Mouse (Mus musculus) limb, embryonic 14.5 days (tissue): ENCODE measurements at regions not wholly inside any gene's neighbourhood (a gene's known extent, or its start where the extent isn't known, plus 50 kb on each side); places are given as distances from the start of the nearest gene placed in this dataset.

Source experiments
- ATAC-seq: fragments of 200-750 bp; cut with Nextera tagmentation; 2 replicates; pipeline ENCODE4 v1.8.0; 2017; ENCODE audit warnings: low read depth, moderate number of reproducible peaks, moderate TSS enrichment; ENCODE audit not compliant: low FRiP score
- DNase-seq: peaks from one replicate; pipeline ENCODE4 v3.0.0-alpha.2; 2015; ENCODE audit warnings: low spot score
- H3K27ac ChIP-seq: fragments of 300-500 bp; sonication (generic); replicated peaks from 2 replicates; pipeline ENCODE4 v1.5.1; 2014; ENCODE audit warnings: low read depth, mild to moderate bottlenecking, low read length, moderate library complexity, mixed read lengths
- H3K27me3 ChIP-seq: fragments of 300-500 bp; sonication (generic); 2 replicates; pipeline ENCODE4 v1.6.1; 2014; ENCODE audit warnings: low read length, mixed read lengths; ENCODE audit not compliant: control insufficient read depth, insufficient read depth
- H3K36me3 ChIP-seq: fragments of 300-500 bp; sonication (generic); 2 replicates; pipeline ENCODE4 v1.6.1; 2014; ENCODE audit warnings: mild to moderate bottlenecking, low read length, moderate library complexity, mixed read lengths; ENCODE audit not compliant: control insufficient read depth, insufficient read depth
- H3K4me1 ChIP-seq: fragments of 300-500 bp; sonication (generic); 2 replicates; pipeline ENCODE4 v1.6.1; 2014; ENCODE audit warnings: antibody characterized with exemption, low read length, mixed read lengths; ENCODE audit not compliant: control insufficient read depth, insufficient read depth
- H3K4me2 ChIP-seq: fragments of 300-500 bp; sonication (generic); replicated peaks from 2 replicates; pipeline ENCODE4 v1.6.1; 2014; ENCODE audit warnings: low read depth, mild to moderate bottlenecking, low read length, moderate library complexity; ENCODE audit not compliant: severe bottlenecking
- H3K4me3 ChIP-seq: fragments of 300-500 bp; sonication (generic); replicated peaks from 2 replicates; pipeline ENCODE4 v1.5.1; 2014; ENCODE audit warnings: low read length
- H3K9ac ChIP-seq: fragments of 300-500 bp; sonication (generic); 2 replicates; pipeline ENCODE4 v1.6.1; 2014; ENCODE audit warnings: mild to moderate bottlenecking, low read depth, low read length, moderate library complexity; ENCODE audit not compliant: severe bottlenecking
- H3K9me3 ChIP-seq: fragments of 300-500 bp; sonication (generic); 2 replicates; pipeline ENCODE4 v1.6.1; 2016; ENCODE audit warnings: low read length; ENCODE audit not compliant: control insufficient read depth
- POLR2A ChIP-seq: fragments of 200-500 bp; IDR thresholded peaks from 2 replicates; pipeline ENCODE4 v1.8.0; 2012; ENCODE audit warnings: inconsistent platforms, mild to moderate bottlenecking, moderate library complexity, borderline replicate concordance; ENCODE audit not compliant: insufficient read depth, insufficient read length; ENCODE audit errors: extremely low read depth
- WGBS: fragments of 180-500 bp; shearing (Covaris S2); extraction: QIAGEN DNeasy Blood & Tissue Kit; methylation state at CpG from one replicate; pipeline ENCODE4 v1.1.7; 2014; 5-methylcytosine and 5-hydroxymethylcytosine counted together

DNA sequence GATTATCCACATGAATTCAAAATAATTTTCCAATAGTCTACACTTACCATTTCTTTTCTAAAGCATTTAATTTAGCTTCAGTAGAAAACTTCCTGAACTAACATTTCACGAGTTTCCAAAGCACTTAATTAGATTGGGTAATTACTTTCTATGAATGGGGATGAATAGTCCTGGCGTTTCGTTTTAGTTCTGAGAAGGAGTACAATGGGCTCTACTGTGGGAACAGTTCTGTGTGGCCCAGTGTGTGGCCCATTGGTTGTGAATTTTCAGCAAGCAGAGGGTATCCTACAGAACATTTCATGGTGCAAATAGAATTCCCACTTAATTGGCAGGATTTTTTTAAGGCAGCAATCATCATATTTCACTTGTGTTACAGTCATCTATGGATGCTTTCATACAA is 95.5 kb downstream of the 1700017N19Rik start:
- Histone ChIP-seq H3K9ac (no peak overlapping the region), H3K4me1 (no peaks in the 10 kb centered on the region), H3K36me3 (no peaks in the 10 kb centered on the region), H3K4me3 (no peak overlapping the region), H3K4me2 (no peak overlapping the region), H3K27ac (no peak overlapping the region), H3K27me3 (no peaks in the 10 kb centered on the region), H3K9me3 (no peaks in the 10 kb centered on the region)
- WGBS, result 50% methylated on average over 3 of the region's 3 CpGs
- DNase-seq, result no peak
- TF ChIP-seq POLR2A, result no peak
- no peak for ATAC-seq

DNA sequence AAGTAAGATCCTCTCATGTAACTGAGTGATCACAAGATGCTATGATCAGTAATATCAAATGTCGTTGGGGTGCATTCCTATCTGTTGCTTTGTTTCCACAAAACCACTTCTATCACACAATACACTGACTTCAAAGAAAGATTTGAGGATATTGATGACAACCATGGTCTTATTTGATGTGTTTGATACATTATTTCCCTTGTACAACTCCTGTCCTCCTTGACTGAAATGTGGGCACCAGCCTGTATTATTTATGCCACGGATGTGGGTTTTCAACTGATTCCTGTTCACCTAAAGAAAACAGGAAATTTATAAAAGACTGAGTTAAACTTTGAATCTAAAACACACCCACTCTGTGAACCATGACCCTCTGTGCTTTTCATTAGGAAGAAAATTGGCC is 105.7 kb downstream of the 1700017N19Rik start:
- no peaks in the 10 kb centered on the region for H3K4me1 ChIP-seq
- no peak overlapping the region for H3K4me2 ChIP-seq
- H3K9ac ChIP-seq, result no peak overlapping the region
- ATAC-seq (no peak), DNase-seq (no peak)
- no peaks in the 10 kb centered on the region for H3K36me3 ChIP-seq
- no peak for TF ChIP-seq POLR2A
- H3K4me3 ChIP-seq, result no peak overlapping the region
- H3K27me3 ChIP-seq, result no peaks in the 10 kb centered on the region
- H3K27ac ChIP-seq, result no peak overlapping the region
- no peaks in the 10 kb centered on the region for H3K9me3 ChIP-seq
- 75% methylated on average over 2 of the region's 2 CpGs for WGBS

DNA sequence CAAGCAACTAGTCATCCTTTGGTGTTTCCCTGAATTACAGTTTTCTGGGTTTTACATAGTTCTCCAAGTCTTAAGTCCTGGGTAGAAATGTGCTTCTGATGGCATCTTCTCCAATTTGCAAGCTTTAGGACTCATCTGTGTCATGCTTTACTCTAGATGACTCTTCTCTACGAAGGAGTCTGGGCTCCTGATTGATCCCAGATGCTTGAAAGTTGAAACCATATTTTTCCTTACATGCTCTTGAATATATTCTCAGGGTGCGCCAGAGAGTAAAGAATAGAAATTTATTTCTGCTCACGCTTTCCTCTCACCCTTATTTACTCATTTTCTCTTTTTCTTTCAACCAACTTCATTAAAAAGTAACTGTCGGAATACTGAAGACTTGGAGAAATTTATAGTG is 108.9 kb downstream of the 1700017N19Rik start:
- H3K4me3 ChIP-seq, result no peak overlapping the region
- H3K4me1 ChIP-seq, result no peaks in the 10 kb centered on the region
- no peaks in the 10 kb centered on the region for H3K36me3 ChIP-seq
- 43% methylated on average over 4 of the region's 4 CpGs for WGBS
- TF ChIP-seq POLR2A, result no peak
- H3K27ac ChIP-seq, result no peak overlapping the region
- no peak overlapping the region for H3K9ac ChIP-seq
- no peaks in the 10 kb centered on the region for H3K9me3 ChIP-seq
- H3K4me2 ChIP-seq, result no peak overlapping the region
- H3K27me3 ChIP-seq, result no peaks in the 10 kb centered on the region
- DNase-seq, result peak; percentile 45
- no peak for ATAC-seq

DNA sequence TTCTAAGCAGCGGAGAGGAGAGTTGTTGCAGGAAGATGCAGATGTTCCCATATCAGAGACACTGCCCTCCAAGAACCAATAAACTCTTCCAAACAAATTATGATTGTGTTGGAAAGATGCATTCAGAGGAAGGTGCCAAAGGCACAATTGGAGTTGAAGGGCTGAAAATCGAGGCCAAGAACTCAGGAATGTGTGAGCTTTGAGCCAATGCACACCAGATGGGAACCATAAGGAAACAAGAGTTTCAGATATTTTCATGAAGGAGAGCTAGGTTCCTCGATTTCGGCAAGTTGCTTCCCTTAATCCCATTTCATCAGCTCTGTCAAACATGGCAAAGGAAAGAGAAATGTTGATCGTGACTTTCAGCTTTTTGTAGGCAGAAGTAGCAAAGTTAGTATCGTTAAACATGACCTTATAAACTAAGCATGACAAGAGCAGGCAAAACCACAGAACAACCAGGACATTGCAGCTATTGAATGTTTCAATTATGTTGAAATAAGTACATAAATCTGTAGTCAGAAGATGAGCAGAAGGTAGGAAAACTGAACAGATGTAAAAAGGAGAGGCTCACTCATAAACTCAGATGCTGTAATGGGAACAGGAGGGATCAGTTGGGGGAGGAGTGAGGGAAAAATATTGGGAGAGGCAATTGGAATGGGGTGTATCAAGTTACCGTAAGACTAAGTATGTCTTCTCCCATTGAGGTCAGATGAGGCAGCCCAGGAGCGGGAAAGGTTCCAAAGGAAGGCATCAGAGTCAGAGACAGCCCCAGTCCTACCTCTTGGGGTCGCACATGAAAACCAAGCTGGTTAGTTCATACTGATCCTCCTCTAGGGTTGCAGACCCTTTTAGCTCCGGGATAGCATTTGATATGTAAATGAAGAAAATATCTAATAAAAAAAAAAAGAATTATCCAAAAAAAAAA is 110.3 kb downstream of the 1700017N19Rik start:
- H3K9me3 ChIP-seq, result no peaks in the 10 kb centered on the region
- no peaks in the 10 kb centered on the region for H3K36me3 ChIP-seq
- ATAC-seq (no peak), DNase-seq (peak; percentile 48)
- no peak overlapping the region for H3K9ac ChIP-seq
- WGBS, result 63% methylated on average over 10 of the region's 10 CpGs
- H3K4me3 ChIP-seq, result no peak overlapping the region
- H3K27me3 ChIP-seq, result no peaks in the 10 kb centered on the region
- H3K4me1 ChIP-seq, result no peaks in the 10 kb centered on the region
- no peak for TF ChIP-seq POLR2A
- no peak overlapping the region for H3K27ac ChIP-seq
- H3K4me2 ChIP-seq, result no peak overlapping the region

DNA sequence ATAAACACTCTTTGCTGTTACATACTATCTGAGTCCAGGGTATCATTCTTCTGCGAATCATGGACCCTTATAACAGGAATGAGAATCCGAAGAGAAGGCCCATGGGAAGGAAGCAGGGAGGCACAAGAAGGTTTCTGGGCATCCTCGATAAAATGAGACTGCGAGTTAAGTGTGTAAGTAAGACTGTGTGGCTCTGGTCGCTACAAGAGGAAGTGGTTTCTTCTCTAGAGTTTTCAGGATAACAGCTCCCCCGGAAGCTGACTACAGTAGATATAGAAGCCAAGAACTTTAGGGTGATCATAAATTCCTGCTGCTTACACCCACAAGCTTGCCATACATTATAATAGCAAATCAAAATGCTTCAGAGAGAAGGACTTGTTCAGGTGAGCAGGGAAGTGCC is 111.7 kb downstream of the 1700017N19Rik start:
- no peak overlapping the region for H3K4me3 ChIP-seq
- no peak overlapping the region for H3K27ac ChIP-seq
- 85% methylated on average over 6 of the region's 6 CpGs for WGBS
- no peaks in the 10 kb centered on the region for H3K27me3 ChIP-seq
- H3K9ac ChIP-seq, result no peak overlapping the region
- no peaks in the 10 kb centered on the region for H3K36me3 ChIP-seq
- no peak for ATAC-seq
- H3K9me3 ChIP-seq, result no peaks in the 10 kb centered on the region
- H3K4me2 ChIP-seq, result no peak overlapping the region
- no peaks in the 10 kb centered on the region for H3K4me1 ChIP-seq
- TF ChIP-seq POLR2A, result no peak
- no peak for DNase-seq
